Mouse (Mus musculus) CD4-positive naive resting alpha-beta T cell, adult 76 days (primary cell): ENCODE measurements around the gene Galm. TPM values are rescaled to one million over a fixed set of nuclear protein-coding genes. Genes with fewer than 3 reads are reported as not detected.

Source experiments
- total RNA-seq: library from RNA; stranded (reverse); gene quantifications from one replicate; pipeline ENCODE4 v1.2.4, GENCODE M21; 2023

Galm gene
- total RNA-seq = 5.1 TPM

DNA sequence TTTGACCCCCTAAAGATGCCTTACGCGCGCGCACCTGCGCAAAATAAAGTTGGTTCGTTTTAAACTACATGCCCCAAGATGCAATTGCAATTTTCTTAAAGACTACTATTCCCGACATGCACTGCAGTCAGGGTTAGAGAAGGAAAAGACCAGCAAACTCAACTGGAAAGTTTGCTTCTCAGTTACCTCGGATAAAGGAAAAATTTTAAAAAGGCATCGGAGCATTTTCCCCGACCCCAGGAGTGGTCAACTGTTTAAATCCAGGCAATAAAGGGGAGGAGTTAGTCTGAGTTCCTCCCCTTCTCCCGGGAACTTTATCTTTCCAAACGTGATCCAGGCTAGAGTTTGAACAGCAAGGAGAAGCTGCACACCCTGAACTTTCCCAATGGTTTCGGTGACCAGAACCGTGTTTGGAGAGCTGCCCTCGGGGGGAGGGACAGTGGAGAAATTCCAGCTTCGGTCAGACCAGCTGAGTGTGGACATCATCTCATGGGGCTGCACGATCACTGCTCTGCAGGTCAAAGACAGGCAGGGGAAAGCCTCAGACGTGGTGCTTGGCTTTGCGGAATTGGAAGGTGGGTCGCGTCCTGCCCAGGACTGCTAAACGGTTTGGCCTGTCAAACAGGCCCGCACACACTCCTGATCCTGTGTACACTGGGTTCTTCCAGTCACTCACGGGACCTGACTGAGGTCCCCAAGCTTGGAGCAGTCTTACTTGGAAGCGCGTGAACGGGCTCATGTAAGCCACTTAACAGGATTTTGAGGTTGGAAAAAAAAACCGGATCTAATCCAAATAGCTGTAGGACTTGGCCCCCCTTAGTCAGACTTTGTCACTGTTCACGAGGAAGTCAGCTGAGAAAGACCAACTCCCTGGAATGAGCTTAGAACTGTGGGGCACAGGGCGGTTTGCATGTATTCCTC lies at the start of gene Galm:
TSS of gene Galm (plus strand) at position 141 of the 921 bp plus-strand sequence.

DNA sequence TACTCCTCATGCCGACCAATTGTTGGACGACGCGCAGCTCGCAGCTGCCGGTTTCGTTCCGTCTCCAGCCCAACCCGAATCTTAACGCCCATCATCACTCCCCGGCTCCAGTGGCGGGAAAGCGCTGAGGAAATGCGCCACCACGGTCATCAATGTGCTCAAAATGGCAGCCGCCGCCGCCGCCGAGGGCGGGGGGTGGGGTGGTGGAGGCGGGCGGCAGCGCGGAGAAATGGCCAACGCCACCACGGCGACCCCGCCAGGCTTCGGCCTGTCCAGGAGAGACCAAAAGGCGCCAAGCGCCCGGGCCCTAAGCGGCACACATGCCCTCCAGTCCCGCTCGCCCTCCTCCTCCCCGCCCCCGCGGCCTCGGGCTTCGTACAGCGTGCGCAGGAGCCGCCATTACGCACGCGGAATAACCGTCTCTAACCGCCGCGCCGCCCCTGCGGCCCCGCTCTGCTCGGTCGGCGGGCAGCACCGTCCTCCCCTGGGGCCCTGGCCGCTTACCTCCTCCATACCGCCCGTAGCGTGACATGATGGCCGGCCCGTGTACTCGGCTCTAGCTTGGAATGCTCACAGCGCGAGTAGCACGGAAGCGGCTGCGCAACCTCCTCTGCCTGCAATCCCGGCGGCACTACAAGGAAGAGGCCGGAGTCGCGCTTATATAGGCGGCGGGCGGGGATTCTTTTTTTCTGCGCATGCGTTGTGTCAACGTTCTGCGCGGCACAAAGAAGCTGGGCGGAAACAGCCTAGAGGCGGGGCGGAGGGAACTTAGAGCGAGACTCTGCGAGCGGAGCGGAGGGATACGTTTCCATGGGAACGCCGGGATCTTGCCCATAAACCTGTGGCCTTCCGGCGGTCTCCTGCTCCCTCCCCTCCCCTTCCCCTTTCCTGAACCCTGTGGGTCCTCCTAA lies 79.7 kb downstream of the Galm start, which contains the start of the genes Srsf7 and Ttc39d:
TSS of gene Srsf7 (minus strand) at position 637 of the 911 bp plus-strand sequence.
TSS of gene Ttc39d (plus strand) at position 790 of the 911 bp plus-strand sequence.

DNA sequence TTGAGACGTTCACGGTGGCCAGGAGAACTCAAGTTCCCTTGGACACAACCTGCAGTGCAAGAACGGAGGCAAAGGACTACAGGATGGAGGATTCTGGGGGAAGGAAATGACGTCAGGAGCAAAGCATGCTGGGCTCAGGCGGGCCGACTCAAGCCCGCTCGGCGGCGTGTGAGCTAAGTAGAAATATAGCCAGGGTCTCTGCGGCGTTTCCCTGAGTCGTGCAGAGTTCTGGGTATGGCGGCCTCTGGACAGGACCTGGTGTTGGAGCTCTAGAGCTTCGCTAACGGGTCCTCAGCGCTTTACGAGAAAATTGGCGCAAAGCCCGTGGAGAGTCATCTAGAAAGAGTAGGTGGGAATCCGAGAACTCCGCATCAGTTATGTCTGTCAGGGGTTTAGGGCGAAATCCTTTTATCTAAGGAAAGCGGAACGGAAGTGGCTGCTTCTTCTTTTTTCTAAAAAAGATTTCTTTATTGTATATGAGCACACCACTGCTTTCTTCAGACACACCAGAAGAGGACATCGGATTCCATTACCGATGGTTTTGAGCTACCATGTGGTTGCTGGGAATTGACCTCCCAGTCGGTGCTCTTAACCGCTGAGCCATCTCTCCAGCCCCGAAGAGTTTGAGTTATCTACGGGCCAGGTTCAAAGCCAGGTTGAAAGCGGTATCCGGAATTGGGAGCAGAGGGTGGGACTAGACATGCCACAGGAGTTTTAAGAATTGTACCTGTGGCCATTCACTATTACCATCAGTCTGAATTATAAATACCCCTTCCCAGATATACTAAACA lies 97.2 kb downstream of the Galm start, which contains the start of gene Gemin6:
TSS of gene Gemin6 (plus strand) at position 116 of the 791 bp plus-strand sequence.

Other genes starting within 250 kb of the Galm start
- 73.1 TPM for gene Atl2, start 231.3 kb upstream of the Galm start, total RNA-seq
- gene Hnrnpll, start 65.1 kb upstream of the Galm start, total RNA-seq = 22.6 TPM
- 381 TPM for gene Srsf7, start 79.8 kb downstream of the Galm start, total RNA-seq
- gene Ttc39d, start 80.0 kb downstream of the Galm start, total RNA-seq = not detected
- 3.2 TPM for gene Gemin6, start 97.0 kb downstream of the Galm start, total RNA-seq
- gene Morn2, start 162.7 kb downstream of the Galm start, total RNA-seq = not detected
- gene Dhx57, start 163.0 kb downstream of the Galm start, total RNA-seq = 25.1 TPM
- 1.4 TPM for gene Arhgef33, start 179.9 kb downstream of the Galm start, total RNA-seq
- not detected for gene Gm10190, start 246.1 kb downstream of the Galm start, total RNA-seq